Mouse (Mus musculus) thymus, postnatal 0 days (tissue): ENCODE data around the gene Rasgrp2. TPM values are rescaled to one million over a fixed set of nuclear protein-coding genes. Genes with fewer than 3 reads are reported as not detected.

ENCODE experiments used
- polyA plus RNA-seq: library from polyadenylated mRNA; unstranded; fragments of >200 nt; fragmentation: Nextera tagmentation; extraction: Ambion mirVana; gene quantifications from 2 replicates; pipeline ENCODE4 v1.2.1, GENCODE M21; 2015

The Rasgrp2 gene
- polyA plus RNA-seq, 1 experiment from 2014 or later, result 195 TPM

Other genes with a start within 250 kb of the Rasgrp2 start
- 0.47 and 0.50 TPM in 2 replicates for gene Majin, start 215.0 kb upstream of the Rasgrp2 start, polyA plus RNA-seq
- 3.6 and 4.0 TPM in 2 replicates for gene Gpha2, start 173.0 kb upstream of the Rasgrp2 start, polyA plus RNA-seq
- 8.9 TPM in 2 replicates for gene Ppp2r5b, start 163.5 kb upstream of the Rasgrp2 start, polyA plus RNA-seq
- gene Atg2a, start 157.7 kb upstream of the Rasgrp2 start, polyA plus RNA-seq, result 5.6 and 6.5 TPM in 2 replicates
- 29.5 and 29.9 TPM in 2 replicates for gene Ehd1, start 122.6 kb upstream of the Rasgrp2 start, polyA plus RNA-seq
- 0.37 and 0.52 TPM in 2 replicates for gene Cdc42bpg, start 92.9 kb upstream of the Rasgrp2 start, polyA plus RNA-seq
- 54.0 and 54.2 TPM in 2 replicates for gene Men1, start 64.4 kb upstream of the Rasgrp2 start, polyA plus RNA-seq
- gene Map4k2, start 58.2 kb upstream of the Rasgrp2 start, polyA plus RNA-seq, result 49.6 and 57.3 TPM in 2 replicates
- 104 and 126 TPM in 2 replicates for gene Sf1, start 35.6 kb upstream of the Rasgrp2 start, polyA plus RNA-seq
- gene Pygm, start 14.9 kb upstream of the Rasgrp2 start, polyA plus RNA-seq, result 4.2 and 6.3 TPM in 2 replicates
- gene Nrxn2, start 19.4 kb downstream of the Rasgrp2 start, polyA plus RNA-seq, result 0.10 and 0.24 TPM in 2 replicates
- gene Slc22a12, start 143.7 kb downstream of the Rasgrp2 start, polyA plus RNA-seq, result not detected in 2 replicates